8 mouse cellular contexts compared by ENCODE assay signal in genomic region chr17:24960852-24961715, GRCm38 (mm10). TPM values are rescaled to one million over a fixed set of nuclear protein-coding genes. Genes with fewer than 3 reads are reported as not detected.
DNase-seq lines count a peak whose midpoint lies in the region; ATAC-seq and TF ChIP-seq lines count a peak whose summit lies in the region.

No protein-coding gene starts in this region.

- WGBS in kidney, postnatal 0 days: 9% methylated on average over 21 of the region's 21 CpGs
- 14% methylated on average over 21 of the region's 21 CpGs for WGBS in hindbrain, embryonic 16.5 days
- 17% methylated on average over 21 of the region's 21 CpGs for WGBS in midbrain, embryonic 11.5 days

- no peak for TF ChIP-seq CTCF in kidney, postnatal 0 days (IDR thresholded peaks at IDR 0.05; ENCODE audit: low read depth)

- no peak overlapping the region for H3K27ac ChIP-seq in kidney, postnatal 0 days
- H3K27ac ChIP-seq in brown adipose tissue, adult 24 weeks (replicated peaks; ENCODE audit: low read depth, low read length): no peak overlapping the region
- H3K27ac ChIP-seq in hindbrain, embryonic 16.5 days (ENCODE audit: low read depth, low read length): peak overlapping the region; percentile 63; the same call in 1 of the 2 replicates
- no peak overlapping the region for H3K27ac ChIP-seq in midbrain, embryonic 11.5 days (ENCODE audit: low read depth, low read length)

- no peaks in the 10 kb centered on the region for H3K9me3 ChIP-seq in kidney, postnatal 0 days (replicated peaks; ENCODE audit: low read length)
- no peaks in the 10 kb centered on the region for H3K9me3 ChIP-seq in hindbrain, embryonic 16.5 days (ENCODE audit: control insufficient read depth, low read length)
- H3K9me3 ChIP-seq in midbrain, embryonic 11.5 days (ENCODE audit: control insufficient read depth, low read length): no peaks in the 10 kb centered on the region

- peak overlapping the region; percentile 80 for H3K4me3 ChIP-seq in kidney, postnatal 0 days (replicated peaks; ENCODE audit: low read depth, low read length)
- H3K4me3 ChIP-seq in brown adipose tissue, adult 24 weeks (ENCODE audit: insufficient read depth, low read depth, low read length): peak overlapping the region; percentile 48
- H3K4me3 ChIP-seq in hindbrain, embryonic 16.5 days (ENCODE audit: low read length): peak overlapping the region; percentile 89
- peak overlapping the region; percentile 88 for H3K4me3 ChIP-seq in midbrain, embryonic 11.5 days (ENCODE audit: low read depth, low read length)

- peak overlapping the region; percentile 65 for H3K4me2 ChIP-seq in kidney, postnatal 0 days (ENCODE audit: low read length)
- H3K4me2 ChIP-seq in hindbrain, embryonic 16.5 days (ENCODE audit: low read length): peak overlapping the region; percentile 54
- H3K4me2 ChIP-seq in midbrain, embryonic 11.5 days: peak overlapping the region; percentile 45

- DNase-seq in kidney, postnatal 0 days (ENCODE audit: low spot score): no peak
- no peak for DNase-seq in kidney, postnatal 36 days
- no peak for DNase-seq in midbrain, embryonic 11.5 days (ENCODE audit: low spot score, missing footprints)
- DNase-seq in left cerebral cortex, adult 9 months (ENCODE audit: low spot score in 2 of 2): no peak
- no peak for DNase-seq in gastrocnemius, postnatal 10 days
- DNase-seq in layer of hippocampus, adult 11-12 months (ENCODE audit: low spot score): no peak

- peaks cover 39% of the 10 kb centered on the region; the same call in 1 of the 2 replicates for H3K36me3 ChIP-seq in kidney, postnatal 0 days (ENCODE audit: insufficient read depth, low read length)
- H3K36me3 ChIP-seq in hindbrain, embryonic 16.5 days (ENCODE audit: control insufficient read depth, insufficient read depth, low read length): peaks cover 23% of the 10 kb centered on the region
- peaks cover 23% of the 10 kb centered on the region for H3K36me3 ChIP-seq in midbrain, embryonic 11.5 days (ENCODE audit: control insufficient read depth, insufficient read depth, low read length)

- H3K4me1 ChIP-seq in kidney, postnatal 0 days (replicated peaks; ENCODE audit: insufficient read depth, low read length): peaks cover 6% of the 10 kb centered on the region; the same call in 1 of the 2 replicates
- H3K4me1 ChIP-seq in brown adipose tissue, adult 24 weeks (ENCODE audit: control insufficient read depth, insufficient read depth, insufficient read length, low read length): no peaks in the 10 kb centered on the region
- H3K4me1 ChIP-seq in hindbrain, embryonic 16.5 days (ENCODE audit: control insufficient read depth, insufficient read depth, low read depth, low read length): peaks cover 10% of the 10 kb centered on the region
- peaks cover 10% of the 10 kb centered on the region for H3K4me1 ChIP-seq in midbrain, embryonic 11.5 days (ENCODE audit: control insufficient read depth, insufficient read depth, low read length)

- H3K27me3 ChIP-seq in kidney, postnatal 0 days (ENCODE audit: insufficient read depth, low read length): no peaks in the 10 kb centered on the region
- H3K27me3 ChIP-seq in hindbrain, embryonic 16.5 days (replicated peaks; ENCODE audit: control insufficient read depth, insufficient read depth, low read length): no peaks in the 10 kb centered on the region
- no peaks in the 10 kb centered on the region for H3K27me3 ChIP-seq in midbrain, embryonic 11.5 days (ENCODE audit: control insufficient read depth, insufficient read depth, low read length)

- ATAC-seq in kidney, postnatal 0 days (replicated peaks; ENCODE audit: low FRiP score, low read depth): peak; percentile 60
- ATAC-seq in hindbrain, embryonic 16.5 days: no peak; the same call in 1 of the 2 replicates
- peak; percentile 61 for ATAC-seq in midbrain, embryonic 11.5 days (ENCODE audit: low FRiP score)

- peak overlapping the region; percentile 25; the same call in 1 of the 2 replicates for H3K9ac ChIP-seq in kidney, postnatal 0 days (ENCODE audit: low read depth, low read length)
- peak overlapping the region; percentile 29 for H3K9ac ChIP-seq in hindbrain, embryonic 16.5 days (ENCODE audit: low read depth, low read length)
- no peak overlapping the region for H3K9ac ChIP-seq in midbrain, embryonic 11.5 days (ENCODE audit: low read length)

RNA-seq across cellular contexts. Expression of gene Jpt2, which starts 0.6 kb away (rescaled TPM):
- 95.0 and 108 TPM in 2 replicates for polyA plus RNA-seq in kidney, postnatal 0 days (2015; fragmentation: Nextera tagmentation; extraction: Ambion mirVana)
- 3.0 and 3.4 TPM in 2 replicates for polyA plus RNA-seq in brown adipose tissue, adult 24 weeks (2012; ENCODE audit: insufficient read depth, insufficient read length, missing spikeins)
- 82.9 and 97.9 TPM in 2 replicates for polyA plus RNA-seq in hindbrain, embryonic 16.5 days (2015; fragmentation: Nextera tagmentation; extraction: Ambion mirVana)
- 283 and 284 TPM in 2 replicates for polyA plus RNA-seq in midbrain, embryonic 11.5 days (2014; fragmentation: Nextera tagmentation; extraction: Ambion mirVana)
- 10 to 100 TPM; 17.2 to 24.5 TPM for total RNA-seq in gastrocnemius, postnatal 10 days (2021)

RNA-seq across cellular contexts. Expression of gene Mapk8ip3, which starts 24.3 kb away (rescaled TPM):
- 12.7 and 13.7 TPM in 2 replicates for polyA plus RNA-seq in kidney, postnatal 0 days (2015; fragmentation: Nextera tagmentation; extraction: Ambion mirVana)
- 12.0 and 24.2 TPM in 2 replicates for polyA plus RNA-seq in brown adipose tissue, adult 24 weeks (2012; ENCODE audit: insufficient read depth, insufficient read length, missing spikeins)
- polyA plus RNA-seq in hindbrain, embryonic 16.5 days (2015; fragmentation: Nextera tagmentation; extraction: Ambion mirVana): 90.0 and 102 TPM in 2 replicates
- 31.7 and 36.5 TPM in 2 replicates for polyA plus RNA-seq in midbrain, embryonic 11.5 days (2014; fragmentation: Nextera tagmentation; extraction: Ambion mirVana)
- 10 to 100 TPM; 23.5 to 37.8 TPM for total RNA-seq in gastrocnemius, postnatal 10 days (2021)

RNA-seq across cellular contexts. Expression of gene Cramp1l, which starts 54.5 kb away (rescaled TPM):
- polyA plus RNA-seq in kidney, postnatal 0 days (2015; fragmentation: Nextera tagmentation; extraction: Ambion mirVana): 3.4 and 4.5 TPM in 2 replicates
- polyA plus RNA-seq in brown adipose tissue, adult 24 weeks (2012; ENCODE audit: insufficient read depth, insufficient read length, missing spikeins): 4.2 and 4.8 TPM in 2 replicates
- 4.0 and 5.5 TPM in 2 replicates for polyA plus RNA-seq in hindbrain, embryonic 16.5 days (2015; fragmentation: Nextera tagmentation; extraction: Ambion mirVana)
- 10.8 and 11.2 TPM in 2 replicates for polyA plus RNA-seq in midbrain, embryonic 11.5 days (2014; fragmentation: Nextera tagmentation; extraction: Ambion mirVana)
- 1 to 10 TPM; 9.1 to 9.9 TPM for total RNA-seq in gastrocnemius, postnatal 10 days (2021)

RNA-seq across cellular contexts. Expression of gene Ift140, which starts 54.8 kb away (rescaled TPM):
- 10.1 and 10.9 TPM in 2 replicates for polyA plus RNA-seq in kidney, postnatal 0 days (2015; fragmentation: Nextera tagmentation; extraction: Ambion mirVana)
- polyA plus RNA-seq in brown adipose tissue, adult 24 weeks (2012; ENCODE audit: insufficient read depth, insufficient read length, missing spikeins): 3.8 and 4.1 TPM in 2 replicates
- polyA plus RNA-seq in hindbrain, embryonic 16.5 days (2015; fragmentation: Nextera tagmentation; extraction: Ambion mirVana): 17.1 and 20.8 TPM in 2 replicates
- polyA plus RNA-seq in midbrain, embryonic 11.5 days (2014; fragmentation: Nextera tagmentation; extraction: Ambion mirVana): 20.9 and 21.2 TPM in 2 replicates
- 1 to 10 TPM; 6.3 to 7.3 TPM for total RNA-seq in gastrocnemius, postnatal 10 days (2021)

Comparison
In these comparisons a context has a peak if more than half of its experiments do, and no peak if none do; other contexts are left out.
1. RNA of gene Jpt2, which starts 0.6 kb away (polyA plus RNA-seq): 283 to 284 TPM in midbrain, embryonic 11.5 days, 95.0 to 108 TPM in kidney, postnatal 0 days and 82.9 to 97.9 TPM in hindbrain, embryonic 16.5 days; 3.0 to 3.4 TPM in brown adipose tissue, adult 24 weeks; every median in the first group is over 10 times any median in the second.
2. Peak in every context shown above with its lines, with median percentiles within 50 percentile points of each other: H3K4me2 ChIP-seq and H3K4me3 ChIP-seq.